ENCODE assay signal across 25 mouse cellular contexts in genomic region chr10:108455883-108456282, GRCm38 (mm10).
DNase-seq lines count a peak whose midpoint lies in the region; ATAC-seq and TF ChIP-seq lines count a peak whose summit lies in the region.
"Had no signal": no experiment of that assay in that cellular context is flagged by ENCODE, and none has a peak within 500 bp of the region (broad histone marks: within the 10 kb centered on the region; RNA-seq: fewer than 3 reads in every experiment).

No protein-coding gene starts in this region.

- no peak for TF ChIP-seq EP300 in CH12.LX (IDR thresholded peaks at IDR 0.05; ENCODE audit: low read length)
- TF ChIP-seq EP300 in MEL (IDR thresholded peaks at IDR 0.05; ENCODE audit: low read depth in 1 of 2, low read length in 2 of 2) = no peak

- in situ Hi-C loops in CH12.LX (cut with MboI; ENCODE audit: low pct_ligation_motif_present, low pct_unique_long_range_greater_than_20kb, low sequenced_read_pairs) = loop anchor here (10.0 kb wide), 1 partner anchor 79 kb away; no protein-coding TSS in a partner anchor

- no peak for ATAC-seq in hindbrain, postnatal 0 days
- ATAC-seq in hindbrain, embryonic 12.5 days (ENCODE audit: low FRiP score) = no peak
- no peak for ATAC-seq in neural tube, embryonic 15.5 days (ENCODE audit: low FRiP score)
- ATAC-seq: forebrain, embryonic 16.5 days had no signal

- H3K36me3 ChIP-seq in hindbrain, postnatal 0 days (ENCODE audit: insufficient read depth, low read length) = no peaks in the 10 kb centered on the region
- no peaks in the 10 kb centered on the region for H3K36me3 ChIP-seq in hindbrain, embryonic 12.5 days
- no peaks in the 10 kb centered on the region for H3K36me3 ChIP-seq in CH12.LX (replicated peaks in 1 of 2; ENCODE audit: control insufficient read depth in 1 of 2, insufficient read depth in 1 of 2, low read length in 1 of 2)
- H3K36me3 ChIP-seq in MEL (ENCODE audit: control insufficient read depth in 1 of 2, insufficient read depth in 2 of 2, low read length in 2 of 2) = peaks cover 0 to 7% of the 10 kb centered on the region in 2 experiments; a peak in 2 of 4 replicates
- H3K36me3 ChIP-seq in neural tube, embryonic 15.5 days = no peaks in the 10 kb centered on the region
- H3K36me3 ChIP-seq: embryonic facial prominence, embryonic 12.5 days; heart, embryonic 12.5 days; hindbrain, embryonic 15.5 days; limb, embryonic 15.5 days; neural tube, embryonic 12.5 days had no signal

- TF ChIP-seq POLR2A in CH12.LX (IDR thresholded peaks at IDR 0.05; ENCODE audit: low read depth, low read length) = no peak
- no peak for TF ChIP-seq POLR2A in MEL (IDR thresholded peaks at IDR 0.05; ENCODE audit: control insufficient read depth in 1 of 2, insufficient read depth in 1 of 2, low read depth in 1 of 2, low read length in 2 of 2, poor library complexity in 1 of 2)

- H3K27ac ChIP-seq in hindbrain, postnatal 0 days = no peak overlapping the region
- H3K27ac ChIP-seq in hindbrain, embryonic 12.5 days = no peak overlapping the region
- H3K27ac ChIP-seq in CH12.LX (ENCODE audit: insufficient read depth, low read depth) = no peak overlapping the region
- no peak overlapping the region for H3K27ac ChIP-seq in MEL (ENCODE audit: control insufficient read depth, low read depth, low read length)
- no peak overlapping the region for H3K27ac ChIP-seq in neural tube, embryonic 15.5 days (replicated peaks)
- H3K27ac ChIP-seq: embryonic facial prominence, embryonic 12.5 days; hindbrain, embryonic 15.5 days; limb, embryonic 15.5 days; neural tube, embryonic 12.5 days had no signal

- peak; percentile 64 for DNase-seq in hindbrain, postnatal 0 days (ENCODE audit: low spot score)
- DNase-seq in left cerebral cortex, postnatal 14 days (ENCODE audit: low spot score in 2 of 2) = peak; percentile 27 to 54
- no peak for DNase-seq in left cerebral cortex, postnatal 4 days
- no peak for DNase-seq in CH12.LX (ENCODE audit: extremely low read depth)
- no peak for DNase-seq in MEL (ENCODE audit: low read depth, low spot score)
- no peak for DNase-seq in adrenal gland, postnatal 36 days
- DNase-seq: adrenal gland, postnatal 25 days; cerebellum, adult 9-11 months; gastrocnemius, postnatal 10 days; heart, postnatal 14 days; kidney, adult 11 months; kidney, postnatal 4 days; lung, postnatal 14 days; spleen, adult 18-20 months; thymus, adult 2 months had no signal

- peak; percentile 59 for TF ChIP-seq CTCF in hindbrain, postnatal 0 days (IDR thresholded peaks at IDR 0.05; ENCODE audit: low read depth)
- peak in 1 of 2 experiments; percentile 26; a peak in 2 of 4 replicates for TF ChIP-seq CTCF in CH12.LX (conservative IDR thresholded peaks at IDR 0.05 in 1 of 2, IDR thresholded peaks at IDR 0.05 in 1 of 2; ENCODE audit: low read depth in 2 of 2, low read length in 2 of 2)
- TF ChIP-seq CTCF in MEL (IDR thresholded peaks at IDR 0.05 in 2 of 3, conservative IDR thresholded peaks at IDR 0.05 in 1 of 3; ENCODE audit: control insufficient read depth in 1 of 3, insufficient read depth in 1 of 3, low read depth in 2 of 3, low read length in 3 of 3, poor library complexity in 1 of 3, severe bottlenecking in 1 of 3) = no peak; a peak in 1 of 6 replicates

- H3K27me3 ChIP-seq in hindbrain, postnatal 0 days (ENCODE audit: insufficient read depth, low read length) = no peaks in the 10 kb centered on the region
- no peaks in the 10 kb centered on the region for H3K27me3 ChIP-seq in hindbrain, embryonic 12.5 days
- H3K27me3 ChIP-seq in CH12.LX (replicated peaks) (no peaks in the 10 kb centered on the region), MEL (ENCODE audit: control insufficient read depth in 1 of 2, insufficient read depth in 2 of 2, low read length in 2 of 2) (no peaks in the 10 kb centered on the region)
- H3K27me3 ChIP-seq in neural tube, embryonic 15.5 days (replicated peaks) = no peaks in the 10 kb centered on the region
- H3K27me3 ChIP-seq: embryonic facial prominence, embryonic 12.5 days; heart, embryonic 12.5 days; hindbrain, embryonic 15.5 days; limb, embryonic 15.5 days; megakaryocyte, embryonic 14.5 days; neural tube, embryonic 12.5 days had no signal

- H3K4me2 ChIP-seq in hindbrain, postnatal 0 days (ENCODE audit: low read depth, low read length) = no peak overlapping the region
- H3K4me2 ChIP-seq in hindbrain, embryonic 12.5 days (replicated peaks) = no peak overlapping the region
- H3K4me2 ChIP-seq in CH12.LX (ENCODE audit: insufficient read depth, low read depth, poor library complexity, severe bottlenecking) = no peak overlapping the region
- no peak overlapping the region for H3K4me2 ChIP-seq in neural tube, embryonic 15.5 days
- H3K4me2 ChIP-seq: embryonic facial prominence, embryonic 12.5 days; heart, embryonic 12.5 days; hindbrain, embryonic 15.5 days; limb, embryonic 15.5 days; neural tube, embryonic 12.5 days had no signal

- WGBS in hindbrain, postnatal 0 days = 86% methylated on average over 2 of the region's 2 CpGs
- 80% methylated on average over 2 of the region's 2 CpGs for WGBS in hindbrain, embryonic 12.5 days
- WGBS in neural tube, embryonic 15.5 days = 87% methylated on average over 2 of the region's 2 CpGs

- no peak overlapping the region for H3K4me3 ChIP-seq in hindbrain, postnatal 0 days (ENCODE audit: low read length)
- H3K4me3 ChIP-seq in hindbrain, embryonic 12.5 days = no peak overlapping the region
- H3K4me3 ChIP-seq in CH12.LX (replicated peaks in 1 of 3; ENCODE audit: low read depth in 2 of 3, low read length in 2 of 3, poor library complexity in 1 of 3) (no peak overlapping the region), MEL (ENCODE audit: control insufficient read depth in 1 of 2, insufficient read depth in 1 of 2, low read depth in 2 of 2, low read length in 2 of 2) (no peak overlapping the region)
- no peak overlapping the region for H3K4me3 ChIP-seq in neural tube, embryonic 15.5 days (replicated peaks)
- H3K4me3 ChIP-seq: embryonic facial prominence, embryonic 12.5 days; erythroblast, embryonic 14.5 days; heart, embryonic 12.5 days; hindbrain, embryonic 15.5 days; limb, embryonic 15.5 days; megakaryocyte, embryonic 14.5 days; neural tube, embryonic 12.5 days had no signal

- no peaks in the 10 kb centered on the region for H3K4me1 ChIP-seq in hindbrain, postnatal 0 days (ENCODE audit: insufficient read depth, low read length)
- no peaks in the 10 kb centered on the region for H3K4me1 ChIP-seq in hindbrain, embryonic 12.5 days
- H3K4me1 ChIP-seq in CH12.LX (ENCODE audit: control insufficient read depth in 1 of 2, insufficient read depth in 2 of 2) = peaks cover 0 to 10% of the 10 kb centered on the region in 2 experiments; a peak in 2 of 4 replicates
- H3K4me1 ChIP-seq in MEL (ENCODE audit: control insufficient read depth in 1 of 2, insufficient read depth in 2 of 2, low read length in 2 of 2) = peaks cover 0 to 13% of the 10 kb centered on the region in 2 experiments; a peak in 3 of 4 replicates
- no peaks in the 10 kb centered on the region for H3K4me1 ChIP-seq in neural tube, embryonic 15.5 days
- H3K4me1 ChIP-seq: embryonic facial prominence, embryonic 12.5 days; hindbrain, embryonic 15.5 days; limb, embryonic 15.5 days; megakaryocyte, embryonic 14.5 days; neural tube, embryonic 12.5 days had no signal

- intact Hi-C loops in left cerebral cortex, postnatal 14 days (cut with DNase I) = loop anchor here (10.0 kb wide), 1 partner anchor 1259 kb away; no protein-coding TSS in a partner anchor
- intact Hi-C loops in left cerebral cortex, postnatal 4 days (cut with DNase I) = loop anchor here (5.0 to 10.0 kb wide), 4 partner anchors 549 to 1399 kb away; no protein-coding TSS in a partner anchor

- no peak overlapping the region for H3K9ac ChIP-seq in hindbrain, postnatal 0 days (replicated peaks; ENCODE audit: low read length)
- H3K9ac ChIP-seq in hindbrain, embryonic 12.5 days = no peak overlapping the region
- H3K9ac ChIP-seq in CH12.LX (ENCODE audit: insufficient read depth, low read depth) = no peak overlapping the region
- H3K9ac ChIP-seq in MEL (ENCODE audit: control insufficient read depth, low read depth, low read length, poor library complexity, severe bottlenecking) = no peak overlapping the region
- H3K9ac ChIP-seq in neural tube, embryonic 15.5 days (replicated peaks) = no peak overlapping the region
- H3K9ac ChIP-seq: embryonic facial prominence, embryonic 12.5 days; heart, embryonic 12.5 days; hindbrain, embryonic 15.5 days; limb, embryonic 15.5 days; neural tube, embryonic 12.5 days had no signal

- TF ChIP-seq RAD21 in CH12.LX (IDR thresholded peaks at IDR 0.05; ENCODE audit: low read depth, low read length) (peak; percentile 29), MEL (IDR thresholded peaks at IDR 0.05; ENCODE audit: low read depth, low read length) (peak; percentile 34)

- no peaks in the 10 kb centered on the region for H3K9me3 ChIP-seq in hindbrain, postnatal 0 days (ENCODE audit: low read length)
- H3K9me3 ChIP-seq in hindbrain, embryonic 12.5 days (replicated peaks) = no peaks in the 10 kb centered on the region
- H3K9me3 ChIP-seq in CH12.LX (replicated peaks; ENCODE audit: low read length) (no peaks in the 10 kb centered on the region), MEL (replicated peaks; ENCODE audit: insufficient read depth, low read length) (no peaks in the 10 kb centered on the region)
- no peaks in the 10 kb centered on the region for H3K9me3 ChIP-seq in neural tube, embryonic 15.5 days (replicated peaks)
- H3K9me3 ChIP-seq: embryonic facial prominence, embryonic 12.5 days; heart, embryonic 12.5 days; hindbrain, embryonic 15.5 days; limb, embryonic 15.5 days; megakaryocyte, embryonic 14.5 days; neural tube, embryonic 12.5 days had no signal

- H3K79me2 ChIP-seq in CH12.LX (replicated peaks; ENCODE audit: control insufficient read depth, extremely low read depth, insufficient read depth, poor library complexity, severe bottlenecking) (no peaks in the 10 kb centered on the region), MEL (ENCODE audit: control insufficient read depth, insufficient read depth, low read length, poor library complexity) (no peaks in the 10 kb centered on the region)

- dilution Hi-C loops in CH12.LX (cut with MboI; ENCODE audit: extremely low pct_ligation_motif_present, extremely low pct_unique_long_range_greater_than_20kb, low sequenced_read_pairs) = no loop called here

TF ChIP-seq in CH12.LX, 34 proteins besides CTCF, POLR2A, EP300 and RAD21:
- TF ChIP-seq SMC3 (IDR thresholded peaks at IDR 0.05; ENCODE audit: low read depth, low read length) = peak; percentile 24; the same call in 1 of the 2 replicates
- no peak for TF ChIP-seq RCOR1 (conservative IDR thresholded peaks at IDR 0.05; ENCODE audit: low read depth, low read length)
TF ChIP-seq in CH12.LX: peak in this region for 1.

TF ChIP-seq in MEL, 35 proteins besides CTCF, POLR2A, EP300 and RAD21:
- TF ChIP-seq ZC3H11A (IDR thresholded peaks at IDR 0.05; ENCODE audit: low read depth, low read length) (0 out of 2 replicates have a peak, but pooled peaks have one; percentile 5), MAZ (IDR thresholded peaks at IDR 0.05; ENCODE audit: low read depth, low read length) (no peak), SMC3 (IDR thresholded peaks at IDR 0.05; ENCODE audit: low read depth, low read length) (peak; percentile 32; the same call in 1 of the 2 replicates)

Comparison
In these comparisons a context has a peak if more than half of its experiments do, and no peak if none do; other contexts are left out.
1. DNase-seq: peak in hindbrain, postnatal 0 days (single experiment) and left cerebral cortex, postnatal 14 days (2 of 2); none in left cerebral cortex, postnatal 4 days (single experiment), CH12.LX (single experiment), MEL (single experiment) and adrenal gland, postnatal 36 days (0 of 2).